Mouse (Mus musculus) hematopoietic stem cell, adult 5-6 weeks (primary cell): ENCODE data around the gene Wwc1. TPM values are rescaled to one million over a fixed set of nuclear protein-coding genes. Genes with fewer than 3 reads are reported as not detected.

ENCODE experiments used
- ATAC-seq, 2 experiments: fragments of 125-278 bp in 1 of 2; replicated peaks in 1 of 2; 2 replicates each; pipeline ENCODE4 v1.8.0; 2016 to 2017; ENCODE audit warnings: inconsistent platforms in 2 of 2, mild to moderate bottlenecking in 2 of 2, moderate number of reproducible peaks in 2 of 2, low read depth in 1 of 2, moderate TSS enrichment in 1 of 2; ENCODE audit not compliant: low FRiP score in 2 of 2, poor library complexity in 2 of 2, severe bottlenecking in 2 of 2, insufficient read depth in 1 of 2, low TSS enrichment in 1 of 2
- total RNA-seq: library from RNA; stranded (forward); fragments of 172-1452, 232-1000 nt; gene quantifications from 2 replicates; pipeline ENCODE4 v1.2.3, GENCODE M21; 2017

Gene Wwc1
- total RNA-seq, 1 experiment from 2014 or later = 0.05 TPM

DNA sequence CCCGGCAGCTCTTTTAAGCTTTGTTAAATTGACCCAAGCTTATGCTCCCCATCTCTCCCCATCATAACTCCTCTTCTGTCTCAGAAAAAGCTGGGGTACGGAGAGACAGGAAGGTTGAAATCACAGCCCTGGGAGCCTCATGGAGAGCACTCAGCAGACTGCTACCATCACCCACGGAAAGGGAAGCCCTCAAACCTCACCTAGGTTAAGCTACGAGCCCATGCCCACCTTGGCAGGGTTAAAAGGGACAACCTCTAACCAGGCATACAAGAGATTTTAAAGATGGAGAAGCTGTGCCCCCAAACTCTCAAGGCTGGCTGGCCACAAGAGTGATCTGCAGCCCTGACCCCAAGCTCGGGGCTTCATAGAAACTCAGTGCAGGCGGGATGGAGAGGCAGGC is 3.2 kb downstream of the Wwc1 start:
- ATAC-seq = no peak

DNA sequence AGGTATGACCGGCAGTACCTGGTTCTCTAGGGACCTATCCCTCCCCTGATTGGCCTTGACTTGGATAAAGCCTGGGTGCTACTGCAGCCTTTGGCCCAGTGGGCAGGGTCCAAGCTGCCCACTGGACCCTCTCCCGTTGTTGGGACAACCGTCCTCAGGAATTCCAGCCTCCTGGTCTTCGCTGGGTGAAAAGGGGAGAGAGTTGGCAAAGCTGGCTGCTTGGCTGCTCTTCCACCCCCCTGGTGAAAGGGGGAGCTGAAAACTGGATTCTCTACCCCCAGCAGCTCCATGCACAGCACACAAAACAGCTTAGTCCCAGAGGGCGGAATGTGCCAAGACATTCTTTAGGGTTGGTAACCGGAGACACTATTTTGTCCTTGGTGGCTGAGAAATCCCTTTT is 3.8 kb downstream of the Wwc1 start:
- no peak for ATAC-seq

DNA sequence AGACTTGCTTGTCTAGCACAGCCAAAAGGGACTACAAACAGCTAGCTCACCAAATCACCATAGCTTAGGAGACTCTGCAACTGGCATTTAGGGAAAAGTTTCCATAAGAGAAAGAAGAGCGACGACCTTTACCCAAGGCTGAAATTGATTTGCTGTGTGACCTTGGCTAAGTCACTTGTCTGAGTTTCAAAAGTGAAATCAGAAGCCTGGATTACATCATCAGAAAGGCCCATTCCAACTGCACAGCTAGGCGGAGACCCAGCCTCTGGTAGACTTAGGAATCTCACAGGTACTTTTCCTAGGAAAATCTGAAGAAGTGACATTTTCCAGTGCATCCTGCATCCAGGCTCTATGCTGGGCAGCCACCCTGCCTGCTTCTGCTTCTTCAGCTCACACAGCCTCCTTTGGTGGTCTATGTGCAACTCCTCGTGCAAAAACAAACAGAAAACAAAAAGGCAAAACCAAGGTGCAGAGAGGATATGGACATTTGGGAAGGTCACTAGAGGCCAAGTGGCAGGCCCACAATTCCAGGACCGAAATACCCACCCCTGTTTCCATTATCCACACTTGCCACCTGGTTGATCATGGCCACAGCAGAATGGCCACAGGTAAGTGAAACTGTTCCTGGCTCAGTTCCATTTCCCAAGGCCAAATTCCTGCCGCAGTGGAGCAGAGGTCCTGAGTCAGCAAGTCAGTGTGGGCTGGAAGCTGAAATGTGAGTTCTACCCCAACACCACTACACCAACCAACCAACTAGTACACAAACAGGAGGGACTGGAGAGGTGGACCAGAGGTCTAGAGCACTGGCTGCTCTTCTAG is 5.5 kb downstream of the Wwc1 start:
- no peak for ATAC-seq

DNA sequence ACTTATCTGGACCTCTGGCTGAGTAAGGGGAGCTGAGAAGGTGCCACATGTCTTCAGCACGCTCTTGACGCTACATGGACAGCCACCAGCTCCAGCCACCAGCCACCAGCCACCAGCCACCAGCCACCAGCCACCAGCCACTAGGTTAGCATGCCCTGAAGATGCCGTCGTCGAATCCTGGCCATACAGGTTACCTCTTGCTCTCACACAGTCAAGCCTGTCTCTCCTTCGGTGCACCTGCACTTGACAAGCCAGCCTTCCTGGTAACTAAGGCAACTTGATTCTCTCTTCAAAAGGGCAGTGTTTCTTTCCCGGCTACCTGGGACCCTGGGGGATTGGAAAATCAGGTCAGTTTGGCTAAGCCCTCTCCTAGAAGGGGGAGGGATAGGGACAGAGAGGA is 7.2 kb downstream of the Wwc1 start:
- no peak for ATAC-seq

DNA sequence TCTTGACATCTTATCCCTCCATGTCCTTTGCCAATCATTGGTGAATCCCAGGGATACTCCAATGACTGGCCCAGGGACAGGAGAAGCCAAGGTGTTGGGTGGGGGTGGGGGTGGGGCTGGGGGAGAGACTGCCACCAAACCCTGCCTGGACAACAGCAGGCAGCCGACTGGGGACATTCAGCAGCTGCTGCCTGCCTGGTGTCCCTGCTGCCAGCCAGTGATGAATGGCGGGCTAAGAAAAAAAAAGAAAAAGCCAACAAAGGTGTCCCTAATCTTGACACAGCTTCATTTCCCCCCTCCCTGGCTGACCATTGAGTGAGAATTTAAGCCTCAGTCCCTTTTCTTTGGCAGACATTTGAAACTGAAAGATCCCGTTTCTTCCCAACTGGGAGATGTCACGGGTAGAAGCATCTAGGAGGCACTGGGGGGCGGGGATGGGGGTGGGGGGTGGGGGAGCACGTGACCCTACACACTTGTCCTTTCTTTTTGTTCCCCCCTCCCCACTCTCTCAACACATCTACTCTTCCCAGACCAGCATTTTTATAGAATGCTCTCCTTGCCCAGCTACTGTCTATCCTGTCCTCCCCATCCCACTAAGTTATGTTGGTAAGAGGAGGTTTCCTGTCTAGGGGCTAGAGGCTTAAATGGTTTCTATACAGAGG is 7.9 kb downstream of the Wwc1 start:
- ATAC-seq = no peak

DNA sequence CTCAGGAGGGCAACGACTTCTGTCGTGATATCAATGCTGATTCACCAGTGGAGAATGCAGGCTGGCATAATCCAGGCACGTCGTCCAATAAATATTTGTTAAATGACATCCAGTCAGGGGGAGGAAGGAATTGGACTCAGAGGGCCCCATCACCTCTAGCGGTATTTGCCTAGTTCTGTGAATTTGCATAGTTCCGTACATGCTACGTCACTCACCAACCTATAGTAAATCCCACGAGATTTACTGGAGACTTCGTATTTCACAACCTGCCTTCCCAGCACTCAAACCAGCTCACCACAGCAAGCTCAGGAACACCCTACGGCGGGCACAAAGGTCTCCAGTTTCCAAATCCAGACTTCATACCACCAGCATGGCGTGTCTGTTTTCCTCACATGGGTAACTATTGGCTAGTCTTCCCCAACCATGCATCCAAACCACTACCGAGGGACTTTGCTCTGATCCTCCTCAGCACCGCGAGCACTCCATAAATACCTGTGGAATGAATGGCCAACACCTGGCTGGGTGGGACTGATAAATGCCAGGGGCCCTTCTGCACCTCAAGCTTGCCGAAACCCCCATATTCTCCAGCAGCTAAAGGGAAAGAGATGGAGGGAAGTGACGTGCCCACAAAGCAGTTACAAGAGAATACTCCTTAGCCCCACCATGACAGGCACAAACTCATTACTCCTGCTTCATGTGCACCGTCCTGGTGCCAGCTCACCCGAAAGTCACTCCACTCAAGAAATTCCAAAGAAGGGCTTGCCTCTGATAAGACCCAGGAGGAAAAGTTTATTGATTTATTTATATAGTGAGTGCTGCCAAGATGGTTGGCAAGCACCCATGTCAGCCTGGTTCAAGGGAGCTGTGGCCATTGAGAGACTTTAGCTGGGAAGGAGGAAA is 9.3 kb downstream of the Wwc1 start:
- no peak for ATAC-seq

DNA sequence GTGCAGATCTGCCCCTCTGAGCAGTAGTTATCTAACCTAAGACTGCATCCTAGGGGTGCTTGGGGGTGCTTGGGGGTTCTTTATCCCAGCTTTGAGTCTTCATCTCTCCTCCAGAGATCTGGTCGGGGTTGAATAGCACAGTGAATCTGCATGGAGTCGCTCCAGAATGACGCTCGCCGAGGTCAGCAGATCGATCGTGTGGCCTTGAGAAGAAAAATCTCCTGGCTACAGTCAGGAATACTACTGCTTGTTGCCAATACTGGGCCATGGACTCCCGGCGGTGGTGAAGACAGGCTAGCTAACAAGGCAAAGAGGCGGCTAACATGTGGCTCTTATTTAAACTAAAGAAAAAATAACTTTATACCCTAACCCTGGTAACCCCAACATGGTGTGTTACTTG is 12.0 kb downstream of the Wwc1 start:
- no peak for ATAC-seq

DNA sequence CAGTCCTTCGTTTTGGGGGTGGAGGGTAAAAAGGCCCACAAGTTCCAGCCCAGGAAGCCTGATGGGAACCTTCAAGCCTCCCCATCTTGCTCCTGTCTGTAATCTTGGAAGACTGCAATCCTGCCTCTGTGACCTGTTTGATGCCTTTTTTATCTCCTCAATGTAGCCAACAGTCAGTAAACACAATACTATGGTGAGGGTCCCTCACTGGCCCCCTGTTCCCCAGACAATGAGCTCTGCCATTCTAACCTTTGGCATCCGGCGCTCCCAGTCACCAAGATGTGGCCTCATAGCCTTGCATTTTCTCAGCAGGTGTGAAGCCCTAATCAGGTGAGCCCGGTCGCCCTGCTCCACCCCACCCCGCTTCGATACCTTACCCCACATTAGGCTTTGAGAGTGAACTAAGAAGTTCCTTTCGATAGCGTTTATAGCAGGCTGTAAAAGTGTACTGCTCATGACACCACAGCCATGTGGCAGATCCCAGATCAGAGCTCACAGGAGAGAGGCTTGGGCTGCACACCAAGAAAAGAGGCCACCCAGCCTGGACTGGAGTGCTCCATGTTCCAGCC is 16.3 kb downstream of the Wwc1 start:
- no peak for ATAC-seq

DNA sequence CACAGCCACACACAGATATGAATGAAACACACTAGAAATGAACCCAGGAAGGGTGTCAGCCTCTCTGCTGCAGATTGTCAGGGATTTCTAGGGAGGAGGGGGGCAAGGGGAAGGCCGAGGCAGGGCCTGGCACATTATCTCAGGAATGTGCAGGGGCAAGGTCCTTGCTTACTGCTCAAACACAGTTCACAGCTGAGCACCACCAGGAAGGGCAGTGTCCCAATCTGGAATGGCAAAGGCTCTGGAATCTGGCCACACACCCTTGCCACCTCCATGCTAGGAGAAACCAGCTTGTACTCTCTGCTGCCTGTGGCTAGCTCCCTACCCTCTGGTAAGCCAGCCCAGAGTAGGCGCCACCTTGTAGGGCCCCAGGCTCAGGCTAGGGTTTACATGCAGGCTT is 16.8 kb downstream of the Wwc1 start:
- no peak for ATAC-seq

DNA sequence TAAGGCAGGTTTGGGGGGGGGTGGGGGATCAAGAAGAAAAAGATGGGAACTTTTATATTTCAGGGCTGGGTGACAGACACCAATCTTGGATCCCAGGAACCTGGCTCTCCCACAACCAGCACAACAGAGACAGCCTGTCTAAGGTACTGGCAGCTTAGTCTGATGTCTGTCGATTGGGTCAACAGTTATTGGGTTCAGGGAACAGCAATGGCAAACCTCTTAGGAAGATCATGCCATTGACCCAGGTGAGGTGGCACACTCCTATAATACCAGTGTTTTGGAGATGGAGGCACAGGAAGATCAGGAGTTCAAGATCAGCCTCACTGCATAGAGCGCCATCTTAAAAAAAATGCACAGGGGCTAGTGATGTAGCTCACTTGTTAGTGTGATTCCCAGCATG is 17.9 kb downstream of the Wwc1 start:
- ATAC-seq = no peak

DNA sequence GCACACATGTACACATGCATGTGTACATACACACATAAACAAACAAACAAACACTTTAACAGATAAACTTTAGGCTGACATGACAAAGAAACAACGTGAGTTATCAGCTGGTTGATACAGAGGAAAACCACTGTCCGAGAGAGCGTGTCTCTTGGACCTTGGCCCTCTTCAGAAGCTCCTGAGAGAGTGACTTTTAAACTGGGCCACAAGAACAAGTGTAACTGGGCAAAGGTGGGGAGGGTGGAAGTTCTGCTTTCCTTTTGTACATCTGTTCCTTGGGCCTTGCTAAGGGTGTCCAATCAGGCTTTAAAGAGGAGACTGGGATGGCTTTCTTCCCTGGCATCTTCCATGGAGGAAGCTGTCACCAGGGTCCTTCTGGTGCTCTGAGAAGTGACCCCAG is 21.1 kb downstream of the Wwc1 start:
- no peak for ATAC-seq

DNA sequence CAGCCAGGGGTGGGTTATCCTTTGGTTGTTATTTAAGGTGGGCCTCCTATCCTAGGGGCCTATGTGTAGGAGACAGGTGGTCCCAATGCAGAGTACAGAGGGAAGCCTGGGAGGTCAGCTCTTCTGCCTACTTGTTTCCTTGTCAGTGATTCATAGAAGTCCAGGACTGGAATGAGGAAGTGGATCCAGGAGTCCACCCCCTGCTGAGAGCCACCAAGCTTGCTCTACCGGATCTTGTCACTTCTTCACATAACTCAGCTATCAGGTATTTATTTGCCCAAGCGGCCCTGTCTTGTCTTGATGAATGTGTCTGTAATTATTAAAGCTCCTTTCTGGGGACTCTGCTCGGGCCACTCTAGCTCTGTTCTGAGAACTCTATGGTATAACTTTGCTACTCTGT is 24.8 kb downstream of the Wwc1 start:
- ATAC-seq = no peak

DNA sequence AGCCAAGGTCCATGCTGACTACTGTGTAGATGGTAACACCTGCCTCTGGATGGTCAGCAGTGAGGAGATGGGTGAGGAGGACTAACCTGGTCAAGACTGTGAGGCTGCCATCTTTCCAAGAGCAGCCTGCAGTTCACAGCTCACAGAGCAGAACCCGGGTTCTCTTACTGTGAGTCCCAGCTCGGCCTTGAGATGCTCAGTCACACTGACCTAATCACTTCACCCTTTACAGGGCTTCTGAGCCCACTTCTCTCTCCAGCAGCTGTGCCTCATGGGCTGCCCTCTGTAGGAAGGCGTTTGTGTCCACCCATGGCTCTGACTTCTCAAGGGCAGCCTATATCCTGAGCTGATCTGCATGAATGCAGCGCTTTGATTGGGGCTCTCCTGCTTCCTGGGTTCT is 27.1 kb downstream of the Wwc1 start:
- ATAC-seq = no peak

DNA sequence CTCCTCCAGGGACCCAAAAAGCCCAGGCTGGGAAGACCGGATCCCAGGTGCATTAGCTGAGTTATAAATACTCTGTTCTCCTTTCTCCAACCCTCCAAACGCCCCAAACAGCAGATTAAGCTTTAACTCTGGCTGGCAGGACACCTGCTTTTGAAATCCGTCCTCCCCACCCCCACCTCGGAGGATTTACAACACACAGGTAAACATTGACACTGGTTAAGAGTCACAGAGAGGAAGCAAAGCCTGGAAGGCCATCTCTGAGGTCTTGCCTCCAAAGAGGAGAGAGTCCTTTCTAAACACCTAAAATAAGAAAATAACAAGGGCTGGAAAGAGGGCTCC is 28.6 kb downstream of the Wwc1 start:
- ATAC-seq = no peak

DNA sequence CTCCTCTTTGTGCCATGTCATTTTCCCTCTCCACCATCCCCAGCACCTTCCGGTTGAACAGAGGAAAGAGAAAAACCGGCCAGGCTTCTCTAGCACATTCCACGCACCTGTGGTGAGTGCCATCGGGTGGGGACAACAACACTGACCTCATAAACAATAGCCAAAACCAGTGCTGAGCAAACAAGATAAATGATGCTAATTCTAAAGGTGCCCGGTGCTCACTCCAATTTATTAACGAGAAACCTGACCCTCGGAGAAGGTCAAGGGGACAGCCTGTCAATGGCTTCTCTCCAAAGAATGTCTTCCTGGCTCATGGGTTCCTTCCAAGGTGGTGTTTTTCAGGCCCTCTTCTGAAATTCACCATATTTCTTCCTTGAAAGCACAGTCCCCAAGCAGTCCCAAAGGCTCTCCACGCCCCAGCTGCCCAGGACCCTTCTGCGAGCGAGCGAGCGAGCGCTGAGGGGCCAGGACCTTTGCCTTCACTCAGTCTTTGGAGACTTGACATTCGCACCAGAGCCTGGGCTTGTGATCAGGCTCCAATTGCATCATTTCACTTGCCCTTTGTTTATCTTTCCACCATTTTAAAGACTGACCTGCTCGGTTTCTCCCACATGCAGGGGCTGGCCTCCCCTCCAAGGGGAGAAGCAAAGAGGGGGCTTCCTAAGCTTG is 29.1 kb downstream of the Wwc1 start:
- ATAC-seq = no peak

DNA sequence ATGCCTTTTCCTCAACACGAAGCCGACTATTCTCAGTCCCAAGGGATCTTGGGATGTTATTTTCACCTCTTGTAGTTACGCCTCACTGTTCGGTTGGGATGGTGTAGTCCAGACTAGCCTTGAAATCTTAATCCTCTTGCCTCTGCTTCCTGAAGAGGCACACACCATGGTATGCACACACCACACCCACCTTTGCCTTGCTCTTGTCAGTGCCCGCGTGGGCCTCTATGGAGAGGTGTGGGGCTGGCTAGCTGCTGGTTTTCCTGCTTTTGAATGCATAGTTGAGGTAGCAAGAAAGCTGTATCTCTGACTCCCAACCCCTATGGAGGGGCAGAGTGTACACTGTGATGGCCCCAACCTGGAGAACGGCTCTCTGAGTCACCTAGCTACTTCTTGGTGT is 29.9 kb downstream of the Wwc1 start:
- no peak for ATAC-seq

DNA sequence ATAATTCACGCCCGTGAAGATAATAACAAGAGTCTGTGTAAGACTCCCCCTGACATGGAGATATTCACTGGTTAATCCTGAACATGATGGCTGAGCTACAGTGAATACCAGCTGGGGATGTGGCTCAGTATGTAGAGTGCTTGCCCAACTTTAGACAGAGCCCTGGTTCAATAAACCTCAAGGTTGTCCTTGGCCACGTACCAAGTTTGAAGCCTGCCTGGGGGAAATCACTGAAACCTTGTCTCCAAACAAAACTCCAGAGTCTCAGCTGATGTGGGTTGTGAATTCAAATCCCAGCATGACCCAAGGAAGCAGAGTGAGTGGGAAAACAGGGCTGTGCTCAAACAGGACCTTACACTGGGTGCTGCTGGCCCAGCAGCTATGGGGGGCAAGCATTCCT is 30.3 kb downstream of the Wwc1 start:
- ATAC-seq = no peak
